Mouse (Mus musculus) layer of hippocampus, adult 11-12 months (tissue): ENCODE data around the gene Tma7.

Source experiments
- DNase-seq: peaks from one replicate; pipeline ENCODE4 v3.0.0; 2022; ENCODE audit warnings: low spot score

Gene Tma7

GRCm38 (mm10) chr9:109040906-109041305, 41.5 kb downstream of the Tma7 start:
- DNase-seq: no peak

GRCm38 (mm10) chr9:109040216-109040615, 42.2 kb downstream of the Tma7 start:
- DNase-seq: no peak

- DNase-seq: no peak
Observed at GRCm38 (mm10) chr9:109039681-109040080, 42.7 kb downstream of the Tma7 start.

- no peak for DNase-seq
Observed at GRCm38 (mm10) chr9:109038901-109039364, 43.5 kb downstream of the Tma7 start.

GRCm38 (mm10) chr9:109038086-109038895, 44.1 kb downstream of the Tma7 start, which contains the start of gene Shisa5:
Gene Shisa5 (plus strand): TSS chr9:109038565.
- DNase-seq: no peak

- DNase-seq: no peak
Observed at GRCm38 (mm10) chr9:109032435-109032834, 50.0 kb downstream of the Tma7 start.

GRCm38 (mm10) chr9:109031686-109032085, 50.7 kb downstream of the Tma7 start:
- DNase-seq: no peak

- no peak for DNase-seq
Observed at GRCm38 (mm10) chr9:109031001-109031400, 51.4 kb downstream of the Tma7 start.

GRCm38 (mm10) chr9:109030312-109030711, 52.1 kb downstream of the Tma7 start:
- no peak for DNase-seq

- DNase-seq: no peak
Observed at GRCm38 (mm10) chr9:109028919-109029318, 53.5 kb downstream of the Tma7 start.

GRCm38 (mm10) chr9:109028421-109028820, 54.0 kb downstream of the Tma7 start:
- DNase-seq: no peak

- DNase-seq: no peak
Observed at GRCm38 (mm10) chr9:109027521-109027920, 54.9 kb downstream of the Tma7 start.
